ENCODE assay signal across 8 mouse cellular contexts in genomic region chr7:97333113-97333898, GRCm38 (mm10). TPM values are rescaled to one million over a fixed set of nuclear protein-coding genes. Genes with fewer than 3 reads are reported as not detected.
DNase-seq lines count a peak whose midpoint lies in the region; ATAC-seq and TF ChIP-seq lines count a peak whose summit lies in the region.

No protein-coding gene starts in this region.

- no peak overlapping the region for H3K27ac ChIP-seq in lung, embryonic 15.5 days
- no peak overlapping the region for H3K27ac ChIP-seq in embryonic facial prominence, embryonic 15.5 days (replicated peaks)
- no peak overlapping the region for H3K27ac ChIP-seq in limb, embryonic 10.5 days
- no peak overlapping the region for H3K27ac ChIP-seq in small intestine, adult 2 months (ENCODE audit: insufficient read depth, low read depth, low read length)

- H3K27me3 ChIP-seq in lung, embryonic 15.5 days, result no peaks in the 10 kb centered on the region
- H3K27me3 ChIP-seq in embryonic facial prominence, embryonic 15.5 days, result no peaks in the 10 kb centered on the region
- peaks cover 7% of the 10 kb centered on the region; the same call in 1 of the 2 replicates for H3K27me3 ChIP-seq in limb, embryonic 10.5 days (ENCODE audit: low read depth, poor library complexity, severe bottlenecking)
- no peaks in the 10 kb centered on the region for H3K27me3 ChIP-seq in small intestine, adult 2 months (ENCODE audit: control insufficient read depth, insufficient read depth, low read length)

- peak overlapping the region; percentile 98 for H3K4me3 ChIP-seq in lung, embryonic 15.5 days
- peak overlapping the region; percentile 83 for H3K4me3 ChIP-seq in embryonic facial prominence, embryonic 15.5 days (replicated peaks)
- peak overlapping the region; percentile 70; the same call in 1 of the 2 replicates for H3K4me3 ChIP-seq in limb, embryonic 10.5 days
- H3K4me3 ChIP-seq in small intestine, adult 2 months (ENCODE audit: low read depth, low read length), result peak overlapping the region; percentile 78

- H3K9ac ChIP-seq in lung, embryonic 15.5 days, result no peak overlapping the region
- no peak overlapping the region for H3K9ac ChIP-seq in embryonic facial prominence, embryonic 15.5 days

- no peak for TF ChIP-seq CTCF in small intestine, adult 2 months (IDR thresholded peaks at IDR 0.05; ENCODE audit: extremely low read depth, insufficient read length, insufficient replicate concordance, low read depth, low read length)

- peak overlapping the region; percentile 69 for H3K4me2 ChIP-seq in lung, embryonic 15.5 days
- H3K4me2 ChIP-seq in embryonic facial prominence, embryonic 15.5 days (replicated peaks), result peak overlapping the region; percentile 66

- no peak for ATAC-seq in lung, embryonic 15.5 days (ENCODE audit: borderline replicate concordance, extremely low read depth, low FRiP score, low TSS enrichment)
- ATAC-seq in embryonic facial prominence, embryonic 15.5 days (ENCODE audit: insufficient number of reproducible peaks, low FRiP score, low TSS enrichment, low read depth), result no peak

- DNase-seq in lung, postnatal 10 days, result no peak
- no peak for DNase-seq in limb, embryonic 10.5 days (ENCODE audit: low spot score)
- DNase-seq in right cerebral cortex, adult 18-20 months, result no peak
- no peak for DNase-seq in kidney, postnatal 14 days
- no peak for DNase-seq in testis, postnatal 14 days (ENCODE audit: low spot score)

- peaks cover 17% of the 10 kb centered on the region for H3K4me1 ChIP-seq in lung, embryonic 15.5 days
- peaks cover 22% of the 10 kb centered on the region for H3K4me1 ChIP-seq in embryonic facial prominence, embryonic 15.5 days
- H3K4me1 ChIP-seq in limb, embryonic 10.5 days, result peaks cover 26% of the 10 kb centered on the region
- peaks cover 25% of the 10 kb centered on the region for H3K4me1 ChIP-seq in small intestine, adult 2 months (ENCODE audit: control insufficient read depth, insufficient read depth, insufficient read length, low read length)

- WGBS in lung, embryonic 15.5 days, result 66% methylated on average over 6 of the region's 6 CpGs
- 73% methylated on average over 6 of the region's 6 CpGs for WGBS in embryonic facial prominence, embryonic 15.5 days
- 92% methylated on average over 6 of the region's 6 CpGs for WGBS in limb, embryonic 10.5 days
- WGBS in small intestine, adult 2 months, result 73% methylated on average over 6 of the region's 6 CpGs

- H3K36me3 ChIP-seq in lung, embryonic 15.5 days, result no peaks in the 10 kb centered on the region
- H3K36me3 ChIP-seq in embryonic facial prominence, embryonic 15.5 days, result no peaks in the 10 kb centered on the region
- no peaks in the 10 kb centered on the region for H3K36me3 ChIP-seq in limb, embryonic 10.5 days
- no peaks in the 10 kb centered on the region for H3K36me3 ChIP-seq in small intestine, adult 2 months (ENCODE audit: control insufficient read depth, insufficient read depth, low read length)

- no peak for TF ChIP-seq POLR2A in small intestine, adult 2 months (IDR thresholded peaks at IDR 0.05; ENCODE audit: low read depth, low read length)

- H3K9me3 ChIP-seq in lung, embryonic 15.5 days, result no peaks in the 10 kb centered on the region
- H3K9me3 ChIP-seq in embryonic facial prominence, embryonic 15.5 days (replicated peaks), result no peaks in the 10 kb centered on the region
- H3K9me3 ChIP-seq in limb, embryonic 10.5 days (replicated peaks), result no peaks in the 10 kb centered on the region

RNA-seq across cellular contexts. Expression of gene Kctd21, which starts 1.2 kb away (rescaled TPM):
- 4.8 and 5.1 TPM in 2 replicates for polyA plus RNA-seq in lung, embryonic 15.5 days (2015; fragmentation: Nextera tagmentation; extraction: Ambion mirVana)
- 4.8 and 5.4 TPM in 2 replicates for polyA plus RNA-seq in embryonic facial prominence, embryonic 15.5 days (2015; fragmentation: Nextera tagmentation; extraction: Ambion mirVana)
- 3.5 and 4.2 TPM in 2 replicates for polyA plus RNA-seq in limb, embryonic 10.5 days (2016; fragmentation: Nextera tagmentation; extraction: Ambion mirVana)
- 2.8 and 7.3 TPM in 2 replicates for polyA plus RNA-seq in small intestine, adult 2 months (2012; rRNA removed)

RNA-seq across cellular contexts. Expression of gene Usp35, which starts 1.5 kb away (rescaled TPM):
- polyA plus RNA-seq in lung, embryonic 15.5 days (2015; fragmentation: Nextera tagmentation; extraction: Ambion mirVana), result 1.2 and 1.7 TPM in 2 replicates
- polyA plus RNA-seq in embryonic facial prominence, embryonic 15.5 days (2015; fragmentation: Nextera tagmentation; extraction: Ambion mirVana), result 2.4 and 2.5 TPM in 2 replicates
- 1.6 and 2.0 TPM in 2 replicates for polyA plus RNA-seq in limb, embryonic 10.5 days (2016; fragmentation: Nextera tagmentation; extraction: Ambion mirVana)
- 2.9 and 14.6 TPM in 2 replicates for polyA plus RNA-seq in small intestine, adult 2 months (2012; rRNA removed)

RNA-seq across cellular contexts. Expression of gene Alg8, which starts 38.1 kb away (rescaled TPM):
- polyA plus RNA-seq in lung, embryonic 15.5 days (2015; fragmentation: Nextera tagmentation; extraction: Ambion mirVana), result 42.8 and 44.0 TPM in 2 replicates
- 35.0 and 35.3 TPM in 2 replicates for polyA plus RNA-seq in embryonic facial prominence, embryonic 15.5 days (2015; fragmentation: Nextera tagmentation; extraction: Ambion mirVana)
- polyA plus RNA-seq in limb, embryonic 10.5 days (2016; fragmentation: Nextera tagmentation; extraction: Ambion mirVana), result 53.4 and 55.2 TPM in 2 replicates
- polyA plus RNA-seq in small intestine, adult 2 months (2012; rRNA removed), result 3.7 and 6.4 TPM in 2 replicates
